Mouse (Mus musculus) spleen, embryonic (tissue): Measurements from ENCODE around the gene Mapk9.

ENCODE experiments used
- CTCF ChIA-PET: fragments of 350-600 bp; sonication (Branson Sonifier 250); formaldehyde crosslinking; loops from one replicate; lab custom pipeline; 2022; lab: Charles Lee

Gene Mapk9

DNA sequence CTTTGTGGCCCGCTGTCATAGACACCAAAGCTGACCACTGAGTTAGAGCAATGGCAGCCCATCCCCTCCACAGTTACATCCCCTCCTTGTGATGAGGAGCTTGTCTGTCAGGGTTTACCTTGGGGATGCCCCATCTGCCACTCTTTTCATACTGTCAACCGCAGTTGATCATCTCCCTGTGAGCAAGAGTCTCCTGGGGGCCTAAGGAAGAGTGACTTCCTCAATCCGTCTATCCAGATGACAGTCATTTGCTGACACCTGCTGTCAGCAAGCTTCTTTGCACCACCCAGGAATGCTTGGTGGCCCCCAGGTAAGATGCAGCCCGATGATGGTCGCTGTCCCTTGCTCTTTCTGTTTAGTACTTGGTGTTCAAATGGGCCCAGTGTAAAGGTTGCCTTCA lies 41.9 kb downstream of the Mapk9 start:
- CTCF ChIA-PET, result no interaction called here

- CTCF ChIA-PET, result no interaction called here
Observed at GRCm38 (mm10) chr11:49891993-49892392, 45.4 kb downstream of the Mapk9 start.

DNA sequence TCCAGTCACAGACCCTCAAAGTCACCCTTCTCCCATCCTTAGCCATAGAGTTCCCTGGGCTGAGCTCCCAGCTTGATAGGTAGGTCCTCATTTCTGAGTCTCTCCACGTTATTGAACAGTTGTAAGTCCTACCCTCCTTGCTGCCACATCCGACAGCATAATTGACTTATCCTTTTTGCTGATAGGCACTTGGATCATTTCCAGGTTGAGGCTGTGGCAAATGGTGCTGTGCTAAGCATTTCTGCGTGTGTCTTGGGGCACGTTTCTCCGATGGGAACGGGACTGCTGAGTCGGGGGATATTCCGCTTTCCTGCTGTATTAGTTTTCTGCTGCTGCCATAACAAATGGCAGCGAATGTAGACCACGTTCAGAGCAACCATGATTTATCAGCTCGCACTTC lies 47.3 kb downstream of the Mapk9 start:
- CTCF ChIA-PET, result interaction anchor here (0.5 kb wide), 1 partner anchor 156 kb away, joined by 3 read pairs; no protein-coding TSS in a partner anchor

DNA sequence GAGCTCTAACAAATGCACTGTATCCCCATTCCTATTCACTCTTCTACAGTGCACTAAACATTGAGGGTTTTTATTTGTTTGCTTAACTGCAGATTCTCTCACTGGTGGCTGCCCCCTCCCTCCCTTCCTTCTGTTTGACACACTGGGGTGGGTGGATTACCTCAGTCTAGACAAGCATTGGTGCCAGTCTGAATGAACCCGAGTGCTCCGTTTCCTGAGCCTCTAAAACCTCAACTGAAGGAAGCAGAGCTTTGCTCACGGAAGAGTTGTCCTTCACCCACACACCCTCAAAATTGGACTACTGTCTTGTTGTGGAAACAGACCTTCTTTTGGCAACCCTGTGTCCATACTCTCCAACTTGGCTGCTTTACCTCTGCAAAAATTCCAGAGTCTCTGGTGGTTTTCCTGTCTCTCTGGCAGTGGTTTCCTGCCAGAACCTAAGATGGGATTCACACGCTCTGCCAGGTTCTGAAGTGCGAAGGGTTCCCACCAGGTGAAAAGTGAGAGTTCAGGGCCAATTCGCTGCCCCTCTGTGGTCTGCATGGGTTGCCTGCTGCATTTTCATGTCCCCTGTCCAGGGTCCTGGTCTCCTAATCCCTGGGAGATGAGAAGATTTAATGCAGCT lies 49.5 kb downstream of the Mapk9 start:
- CTCF ChIA-PET, result no interaction called here

DNA sequence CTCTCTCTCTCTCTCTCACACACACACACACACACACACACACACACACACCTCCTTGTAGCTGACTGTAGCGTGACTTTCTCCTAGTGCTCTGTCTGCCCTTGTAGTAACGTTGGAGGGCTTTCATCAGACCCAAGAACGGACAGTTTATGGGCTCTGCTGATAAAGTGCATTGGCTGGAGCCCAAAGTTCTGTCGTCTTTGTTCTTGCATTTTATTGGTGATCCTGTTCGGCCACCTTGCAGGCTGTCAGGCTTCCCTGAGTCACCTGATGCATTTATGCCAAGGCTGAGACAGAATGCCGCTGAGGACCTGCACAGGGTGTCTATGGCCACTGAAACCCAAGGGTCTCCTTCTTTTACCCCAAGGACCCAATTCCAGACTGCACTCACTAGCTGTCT lies 53.5 kb downstream of the Mapk9 start:
- CTCF ChIA-PET, result no interaction called here

DNA sequence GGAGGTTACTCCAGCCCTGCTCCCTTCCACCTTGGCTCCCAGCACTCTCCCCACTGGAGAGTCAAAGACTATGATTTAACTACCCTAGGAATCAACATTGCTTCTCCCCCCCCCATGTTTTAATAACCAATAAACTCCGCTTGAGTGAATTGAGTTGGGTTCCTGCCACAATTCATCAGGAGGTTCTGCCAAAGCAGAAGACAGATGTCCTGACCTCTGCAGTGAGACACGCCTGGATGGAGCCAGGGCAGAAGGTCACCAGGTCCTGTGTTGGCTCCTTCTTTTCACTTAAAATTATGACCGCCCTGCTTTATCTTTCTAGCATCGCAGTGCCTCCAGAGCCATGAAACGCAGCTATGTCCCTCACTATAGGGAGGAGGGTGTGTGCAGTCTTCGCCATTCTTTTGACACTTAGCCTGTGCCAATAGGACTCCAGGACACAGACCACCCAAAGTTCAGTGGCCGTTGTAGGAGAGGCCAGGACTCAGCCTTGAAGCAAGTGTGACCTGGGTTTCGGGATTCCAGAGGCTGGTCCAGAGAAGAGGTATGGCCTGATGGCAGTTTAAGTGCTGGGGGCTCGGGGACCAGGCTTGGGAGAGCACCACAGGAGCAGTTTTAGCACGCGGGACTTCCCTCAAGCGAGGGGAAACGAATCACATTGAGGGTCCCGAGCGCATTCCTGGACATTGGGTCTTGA lies 54.6 kb downstream of the Mapk9 start:
- CTCF ChIA-PET, result interaction anchor here (0.6 kb wide), 1 partner anchor 227 kb away, joined by 4 read pairs; no protein-coding TSS in a partner anchor

- CTCF ChIA-PET, result interaction anchor here (0.6 to 0.8 kb wide), 2 partner anchors 58 to 226 kb away, joined by 3 to 4 read pairs; no protein-coding TSS in a partner anchor
Observed at GRCm38 (mm10) chr11:49901659-49902458, 55.3 kb downstream of the Mapk9 start, which contains the start of gene Rasgef1c. Gene Rasgef1c, plus strand, starts transcription at chr11:49901835.

GRCm38 (mm10) chr11:49903333-49903732 lies 56.8 kb downstream of the Mapk9 start:
- CTCF ChIA-PET, result no interaction called here

GRCm38 (mm10) chr11:49918521-49919180 lies 72.1 kb downstream of the Mapk9 start:
- CTCF ChIA-PET, result no interaction called here

GRCm38 (mm10) chr11:49919304-49919703 lies 72.8 kb downstream of the Mapk9 start:
- CTCF ChIA-PET, result no interaction called here

DNA sequence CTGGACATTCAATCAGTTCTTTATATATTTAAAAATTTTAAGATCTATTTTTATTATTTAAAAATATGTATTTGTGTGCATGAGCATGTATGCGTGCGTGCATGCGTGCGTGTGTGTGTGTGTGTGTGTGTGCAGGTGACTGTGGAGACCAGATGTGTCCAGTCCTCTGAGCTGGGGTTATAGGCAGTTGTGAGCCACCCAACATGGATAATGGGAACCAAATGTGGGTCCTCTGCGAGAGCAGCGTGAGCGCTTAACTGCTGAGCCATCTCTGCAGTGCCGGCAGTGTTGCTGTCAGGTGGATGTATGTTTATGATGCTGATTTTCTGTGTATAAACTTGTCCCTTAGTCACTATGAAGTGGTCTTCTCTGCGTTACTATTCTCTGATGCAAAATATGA lies 77.0 kb downstream of the Mapk9 start:
- CTCF ChIA-PET, result interaction anchor here (0.7 kb wide), 1 partner anchor 60 kb away, joined by 3 read pairs; no protein-coding TSS in a partner anchor

- CTCF ChIA-PET, result no interaction called here
Observed at GRCm38 (mm10) chr11:49926183-49926582, 79.6 kb downstream of the Mapk9 start.

DNA sequence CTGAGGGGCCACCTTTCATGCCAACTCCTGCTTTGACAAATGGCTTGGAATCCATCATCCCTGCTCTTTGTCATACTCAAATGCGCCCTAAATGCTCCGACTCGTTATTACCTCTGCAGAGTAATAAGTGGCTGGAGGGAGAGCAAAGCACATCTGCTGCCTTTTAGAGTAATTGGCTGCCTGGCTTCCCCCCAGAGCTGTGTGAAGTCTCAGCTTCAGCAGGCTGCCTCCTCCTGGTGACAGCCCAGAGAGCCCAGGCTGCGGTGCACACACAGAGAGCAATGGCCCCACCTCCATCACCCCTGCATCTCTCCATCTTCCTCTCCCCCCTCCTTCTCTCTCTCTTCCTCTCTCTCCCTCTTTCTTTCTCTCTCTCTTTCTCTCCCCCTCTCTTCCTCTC lies 80.6 kb downstream of the Mapk9 start:
- CTCF ChIA-PET, result no interaction called here

DNA sequence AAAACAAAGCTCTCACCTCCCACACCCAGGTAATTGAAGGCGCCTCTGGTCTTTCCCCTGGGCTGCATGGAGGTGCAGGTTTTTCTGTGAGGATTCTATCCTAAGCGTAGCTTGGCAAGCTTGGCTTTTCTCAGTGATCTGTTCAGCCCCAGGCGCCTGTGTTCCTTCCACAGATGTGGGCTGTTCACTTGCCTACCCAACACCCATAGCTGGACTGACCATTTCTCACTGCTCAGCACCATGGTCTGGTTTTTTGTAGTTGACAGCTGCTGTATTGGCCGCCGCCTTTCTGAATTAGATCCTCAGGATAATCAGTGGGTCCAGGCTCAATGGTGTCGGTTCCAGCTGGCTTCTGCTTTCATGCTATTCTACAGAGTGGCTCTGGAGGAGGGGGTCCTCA lies 81.1 kb downstream of the Mapk9 start:
- CTCF ChIA-PET, result no interaction called here

- CTCF ChIA-PET, result no interaction called here
Observed at GRCm38 (mm10) chr11:49931037-49931625, 84.6 kb downstream of the Mapk9 start.

- CTCF ChIA-PET, result no interaction called here
Observed at GRCm38 (mm10) chr11:49931853-49932252, 85.3 kb downstream of the Mapk9 start.

- CTCF ChIA-PET, result no interaction called here
Observed at GRCm38 (mm10) chr11:49933811-49934210, 87.3 kb downstream of the Mapk9 start.

GRCm38 (mm10) chr11:49934322-49934721 lies 87.8 kb downstream of the Mapk9 start:
- CTCF ChIA-PET, result no interaction called here
